Mouse (Mus musculus): ENCODE measurements at regions not wholly inside any gene's neighbourhood (a gene's known extent, or its start where the extent isn't known, plus 50 kb on each side); places are given as distances from the start of the nearest gene placed in this dataset.

GRCm38 (mm10) chr7:82047456-82047855, 55.4 kb upstream of the Bnc1 start:
- Histone ChIP-seq H3K27me3 (no peaks in the 10 kb centered on the region), H3K9ac (no peak overlapping the region), H3K9me3 (no peaks in the 10 kb centered on the region), H3K4me1 (no peaks in the 10 kb centered on the region), H3K4me3 (no peak overlapping the region), H3K36me3 (no peaks in the 10 kb centered on the region), H3K27ac (no peak overlapping the region), H3K4me2 (no peak overlapping the region)
- no peak for ATAC-seq (ENCODE audit: insufficient number of reproducible peaks, low FRiP score, low TSS enrichment, low read depth)
- 50% methylated on average over 5 of the region's 5 CpGs for WGBS

GRCm38 (mm10) chr7:82053411-82053810, 61.3 kb upstream of the Bnc1 start:
- no peaks in the 10 kb centered on the region for H3K36me3 ChIP-seq
- ATAC-seq (ENCODE audit: insufficient number of reproducible peaks, low FRiP score, low TSS enrichment, low read depth): no peak
- H3K9me3 ChIP-seq: no peaks in the 10 kb centered on the region
- WGBS: 70% methylated on average over 4 of the region's 4 CpGs
- no peak overlapping the region for H3K4me3 ChIP-seq
- no peaks in the 10 kb centered on the region for H3K27me3 ChIP-seq
- H3K27ac ChIP-seq: no peak overlapping the region
- H3K4me1 ChIP-seq: peaks cover 7% of the 10 kb centered on the region
- no peak overlapping the region for H3K4me2 ChIP-seq
- no peak overlapping the region for H3K9ac ChIP-seq

- Histone ChIP-seq H3K9ac (no peak overlapping the region), H3K27ac (no peak overlapping the region), H3K36me3 (no peaks in the 10 kb centered on the region), H3K9me3 (no peaks in the 10 kb centered on the region), H3K4me3 (peak overlapping the region; percentile 9; the same call in 1 of the 2 replicates), H3K27me3 (no peaks in the 10 kb centered on the region), H3K4me1 (peaks cover 7% of the 10 kb centered on the region), H3K4me2 (peak overlapping the region; percentile 33)
- 9% methylated on average over 21 of the region's 21 CpGs for WGBS
- no peak for ATAC-seq (ENCODE audit: insufficient number of reproducible peaks, low FRiP score, low TSS enrichment, low read depth)
These were observed 64.6 kb upstream of the Bnc1 start for GRCm38 (mm10) chr7:82056551-82057230.

GRCm38 (mm10) chr7:82063407-82063806, 71.3 kb upstream of the Bnc1 start:
- ATAC-seq (ENCODE audit: insufficient number of reproducible peaks, low FRiP score, low TSS enrichment, low read depth): no peak
- Histone ChIP-seq H3K4me1 (peaks cover 3% of the 10 kb centered on the region; the same call in 1 of the 2 replicates), H3K36me3 (no peaks in the 10 kb centered on the region), H3K27me3 (peaks cover 5% of the 10 kb centered on the region; the same call in 1 of the 2 replicates), H3K4me2 (no peak overlapping the region), H3K9me3 (no peaks in the 10 kb centered on the region), H3K4me3 (no peak overlapping the region), H3K27ac (no peak overlapping the region), H3K9ac (no peak overlapping the region)
- 52% methylated on average over 7 of the region's 7 CpGs for WGBS

GRCm38 (mm10) chr7:82069629-82070450, 77.7 kb upstream of the Bnc1 start:
- H3K9me3 ChIP-seq: no peaks in the 10 kb centered on the region
- no peak overlapping the region for H3K4me3 ChIP-seq
- no peaks in the 10 kb centered on the region for H3K36me3 ChIP-seq
- 65% methylated on average over 7 of the region's 7 CpGs for WGBS
- no peaks in the 10 kb centered on the region for H3K4me1 ChIP-seq
- H3K4me2 ChIP-seq: no peak overlapping the region
- no peak for ATAC-seq (ENCODE audit: insufficient number of reproducible peaks, low FRiP score, low TSS enrichment, low read depth)
- no peak overlapping the region for H3K27ac ChIP-seq
- no peak overlapping the region for H3K9ac ChIP-seq
- H3K27me3 ChIP-seq: no peaks in the 10 kb centered on the region

- Histone ChIP-seq H3K27me3 (no peaks in the 10 kb centered on the region), H3K4me3 (no peak overlapping the region), H3K4me1 (no peaks in the 10 kb centered on the region), H3K36me3 (no peaks in the 10 kb centered on the region), H3K9me3 (no peaks in the 10 kb centered on the region), H3K9ac (no peak overlapping the region), H3K4me2 (no peak overlapping the region), H3K27ac (no peak overlapping the region)
- ATAC-seq (ENCODE audit: insufficient number of reproducible peaks, low FRiP score, low TSS enrichment, low read depth): no peak
- WGBS: 70% methylated on average over 10 of the region's 10 CpGs
These were observed 79.0 kb upstream of the Bnc1 start for GRCm38 (mm10) chr7:82070946-82071727.

GRCm38 (mm10) chr7:82075359-82075758, 83.3 kb upstream of the Bnc1 start:
- no peak overlapping the region for H3K27ac ChIP-seq
- H3K4me2 ChIP-seq: no peak overlapping the region
- no peaks in the 10 kb centered on the region for H3K27me3 ChIP-seq
- H3K4me3 ChIP-seq: no peak overlapping the region
- H3K36me3 ChIP-seq: no peaks in the 10 kb centered on the region
- no peak for ATAC-seq (ENCODE audit: insufficient number of reproducible peaks, low FRiP score, low TSS enrichment, low read depth)
- H3K9me3 ChIP-seq: no peaks in the 10 kb centered on the region
- 69% methylated on average over 2 of the region's 2 CpGs for WGBS
- H3K4me1 ChIP-seq: no peaks in the 10 kb centered on the region
- no peak overlapping the region for H3K9ac ChIP-seq

- Histone ChIP-seq H3K4me3 (no peak overlapping the region), H3K9me3 (no peaks in the 10 kb centered on the region), H3K4me1 (no peaks in the 10 kb centered on the region), H3K36me3 (no peaks in the 10 kb centered on the region), H3K4me2 (no peak overlapping the region), H3K9ac (no peak overlapping the region), H3K27ac (no peak overlapping the region), H3K27me3 (no peaks in the 10 kb centered on the region)
- 51% methylated on average over 3 of the region's 3 CpGs for WGBS
- ATAC-seq (ENCODE audit: insufficient number of reproducible peaks, low FRiP score, low TSS enrichment, low read depth): no peak
These were observed 89.8 kb upstream of the Bnc1 start for GRCm38 (mm10) chr7:82081851-82082250.

- Histone ChIP-seq H3K36me3 (no peaks in the 10 kb centered on the region), H3K9me3 (no peaks in the 10 kb centered on the region), H3K4me1 (no peaks in the 10 kb centered on the region), H3K9ac (no peak overlapping the region), H3K27me3 (no peaks in the 10 kb centered on the region), H3K27ac (no peak overlapping the region), H3K4me2 (no peak overlapping the region), H3K4me3 (no peak overlapping the region)
- WGBS: 21% methylated on average over 6 of the region's 6 CpGs
- no peak for ATAC-seq (ENCODE audit: insufficient number of reproducible peaks, low FRiP score, low TSS enrichment, low read depth)
These were observed 90.8 kb upstream of the Sh3gl3 start for GRCm38 (mm10) chr7:82082883-82083282.

- Histone ChIP-seq H3K27ac (no peak overlapping the region), H3K36me3 (no peaks in the 10 kb centered on the region), H3K4me1 (no peaks in the 10 kb centered on the region), H3K4me2 (no peak overlapping the region), H3K27me3 (no peaks in the 10 kb centered on the region), H3K9me3 (no peaks in the 10 kb centered on the region), H3K9ac (no peak overlapping the region), H3K4me3 (no peak overlapping the region)
- WGBS: 58% methylated on average over 10 of the region's 10 CpGs
- no peak for ATAC-seq (ENCODE audit: insufficient number of reproducible peaks, low FRiP score, low TSS enrichment, low read depth)
These were observed 89.2 kb upstream of the Sh3gl3 start for GRCm38 (mm10) chr7:82084473-82084872.

GRCm38 (mm10) chr7:82085205-82085604, 88.4 kb upstream of the Sh3gl3 start:
- Histone ChIP-seq H3K36me3 (no peaks in the 10 kb centered on the region), H3K4me1 (no peaks in the 10 kb centered on the region), H3K27ac (no peak overlapping the region), H3K9ac (no peak overlapping the region), H3K4me3 (no peak overlapping the region), H3K9me3 (no peaks in the 10 kb centered on the region), H3K4me2 (no peak overlapping the region), H3K27me3 (no peaks in the 10 kb centered on the region)
- WGBS: 58% methylated on average over 4 of the region's 4 CpGs
- ATAC-seq (ENCODE audit: insufficient number of reproducible peaks, low FRiP score, low TSS enrichment, low read depth): no peak

- no peak overlapping the region for H3K27ac ChIP-seq
- no peak for ATAC-seq (ENCODE audit: insufficient number of reproducible peaks, low FRiP score, low TSS enrichment, low read depth)
- no peaks in the 10 kb centered on the region for H3K36me3 ChIP-seq
- H3K4me1 ChIP-seq: no peaks in the 10 kb centered on the region
- H3K27me3 ChIP-seq: no peaks in the 10 kb centered on the region
- WGBS: 61% methylated on average over 6 of the region's 6 CpGs
- H3K4me3 ChIP-seq: no peak overlapping the region
- H3K9me3 ChIP-seq: no peaks in the 10 kb centered on the region
- H3K9ac ChIP-seq: no peak overlapping the region
- no peak overlapping the region for H3K4me2 ChIP-seq
These were observed 75.5 kb upstream of the Sh3gl3 start for GRCm38 (mm10) chr7:82098136-82098535.
